Mouse (Mus musculus) skeletal muscle tissue, adult 2 months (tissue): Measurements from ENCODE around the gene E130114P18Rik.
A peak's percentile ranks its signal among the peaks of the same experiment; 100 is the strongest.

ENCODE experiments used
- DNase-seq: peaks from one replicate; pipeline ENCODE4 v3.0.0-alpha.2; 2012; ENCODE audit warnings: low read depth, low spot score

The E130114P18Rik gene

DNA sequence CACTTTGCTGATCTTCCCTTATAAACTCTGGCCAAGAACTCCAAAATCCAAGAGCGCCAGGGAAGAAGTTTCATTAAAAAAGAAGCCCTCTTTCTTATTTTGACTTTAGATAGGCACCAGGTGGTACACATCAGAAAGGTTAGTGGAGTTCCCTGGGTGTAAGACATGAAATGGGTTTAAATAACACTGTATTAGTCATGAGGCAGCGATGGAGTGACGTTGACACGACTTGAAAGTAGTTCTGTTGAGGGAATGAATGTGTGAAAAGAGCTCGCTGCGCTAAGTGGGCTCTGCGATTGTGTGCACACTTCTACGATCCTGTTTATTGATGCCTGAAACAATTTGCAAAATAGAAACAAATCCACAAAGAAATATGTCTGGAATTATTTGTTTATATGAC lies 171.4 kb downstream of the E130114P18Rik start:
- no peak for DNase-seq

DNA sequence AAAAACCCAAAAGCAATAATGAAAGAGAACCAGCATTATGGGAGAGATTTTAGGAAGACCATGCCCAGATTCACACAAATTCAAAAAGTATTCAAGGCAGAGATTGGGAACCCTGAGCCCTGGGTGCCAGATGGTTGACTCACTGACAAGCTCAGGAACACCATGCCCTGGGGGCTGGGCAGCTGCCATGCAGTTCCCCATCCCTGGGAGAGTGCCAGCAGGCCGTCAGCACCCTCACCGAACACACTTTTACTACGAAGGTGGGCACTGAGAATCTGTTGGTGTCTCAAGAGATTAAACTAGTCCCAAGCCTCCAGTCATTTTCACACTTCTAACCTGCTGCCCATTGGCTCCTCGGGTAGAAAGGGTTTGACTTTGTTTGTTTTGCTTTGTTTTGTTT lies 175.3 kb downstream of the E130114P18Rik start:
- DNase-seq, result no peak

DNA sequence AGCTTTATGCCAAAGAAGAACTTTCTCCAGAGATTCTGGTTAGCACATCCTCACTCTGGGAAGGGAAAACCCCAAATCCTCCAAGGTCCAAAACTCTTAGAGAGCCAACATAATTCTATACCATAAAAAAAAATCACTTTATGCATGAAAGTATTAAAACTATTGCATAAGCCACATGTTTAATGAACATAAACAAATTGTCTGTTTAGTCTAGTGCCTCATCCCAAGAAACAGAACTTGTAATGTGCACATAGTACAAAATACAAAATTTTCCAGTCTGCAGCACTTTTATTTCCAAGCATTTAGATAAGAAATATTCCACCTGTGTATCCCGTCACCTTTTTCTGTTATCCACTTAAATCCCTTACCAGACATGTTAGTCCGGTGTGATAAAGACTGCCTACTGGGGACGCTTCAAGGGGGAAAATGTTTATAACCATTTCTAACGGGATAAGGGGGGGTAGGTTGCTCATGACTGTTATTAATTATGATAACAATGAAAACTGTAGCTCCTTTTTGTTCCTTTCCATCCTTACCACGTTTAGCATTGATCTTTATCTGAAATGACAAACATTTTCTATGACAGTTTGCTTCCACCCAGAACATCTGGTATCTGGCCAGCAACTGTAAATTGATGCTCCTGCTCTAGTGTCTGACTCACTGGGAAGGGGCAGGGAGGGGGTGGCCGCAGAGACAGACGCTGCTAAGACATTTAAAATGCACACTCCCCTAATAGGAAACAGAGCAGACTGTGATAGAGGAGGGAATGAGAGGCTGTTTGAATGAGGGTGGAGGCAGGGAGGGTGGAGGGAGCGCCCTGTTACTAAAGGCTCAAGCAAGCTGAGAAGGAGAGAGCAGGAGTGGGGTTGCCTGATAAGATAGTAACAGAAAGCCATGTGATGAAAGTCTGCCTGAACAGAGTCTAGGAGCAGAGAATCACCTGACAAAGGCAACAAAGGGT lies 176.7 kb downstream of the E130114P18Rik start:
- DNase-seq, result no peak

DNA sequence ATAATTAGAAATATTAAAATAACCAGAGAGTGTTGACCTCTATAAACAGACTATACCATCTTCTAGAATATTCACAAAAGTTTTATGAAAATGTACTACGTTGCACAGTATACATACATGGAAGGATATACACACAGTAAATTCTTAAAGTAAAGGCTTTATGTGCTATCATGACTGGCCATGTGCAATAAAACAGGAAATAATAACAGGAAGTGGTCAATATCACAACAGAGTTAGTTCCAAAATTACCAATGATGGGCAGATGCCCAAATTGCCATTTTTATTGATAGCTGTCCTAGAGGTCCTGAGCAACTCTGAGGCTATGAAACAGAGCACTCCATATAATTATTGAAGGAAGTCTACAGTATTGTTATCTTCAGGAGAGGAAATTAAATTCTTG lies 180.4 kb downstream of the E130114P18Rik start:
- DNase-seq, result no peak

DNA sequence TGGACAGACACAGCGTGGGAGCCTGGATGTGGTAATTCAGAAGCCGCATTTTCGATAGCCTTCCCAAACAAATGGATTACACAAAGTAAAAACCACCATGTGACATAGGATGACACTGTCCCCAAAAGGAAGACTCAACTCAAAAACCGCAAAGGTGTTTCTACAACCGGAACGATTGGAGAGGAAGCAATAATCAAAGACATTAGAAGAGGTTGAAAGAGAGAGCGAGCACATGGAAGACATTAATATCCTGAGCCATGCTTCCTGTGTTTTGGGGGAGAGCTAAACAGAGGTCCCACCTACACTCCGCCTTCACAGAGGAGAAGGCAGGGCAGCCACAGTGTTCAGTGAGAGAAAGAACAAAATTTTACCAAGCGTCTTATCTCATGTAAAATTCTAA lies 181.5 kb downstream of the E130114P18Rik start:
- DNase-seq, result no peak

DNA sequence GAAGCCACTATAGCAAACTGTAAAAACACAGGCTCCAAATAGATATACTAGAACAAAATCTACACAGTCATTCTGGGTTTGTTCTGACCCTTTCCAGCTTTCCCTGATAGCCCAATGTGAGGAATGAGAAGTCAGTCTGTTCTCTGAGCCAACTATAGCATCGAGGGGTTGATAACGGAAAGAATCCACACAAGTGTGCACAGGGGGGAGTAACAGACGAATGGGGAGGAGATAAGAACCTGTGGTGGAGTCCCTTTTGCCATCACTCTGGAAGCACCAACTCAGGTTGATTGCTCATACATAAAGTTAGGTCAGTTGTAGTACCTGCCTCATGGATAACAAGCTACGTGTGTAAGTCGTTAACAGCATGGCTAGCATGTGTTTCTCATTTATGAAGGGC lies 184.0 kb downstream of the E130114P18Rik start:
- DNase-seq, result no peak

DNA sequence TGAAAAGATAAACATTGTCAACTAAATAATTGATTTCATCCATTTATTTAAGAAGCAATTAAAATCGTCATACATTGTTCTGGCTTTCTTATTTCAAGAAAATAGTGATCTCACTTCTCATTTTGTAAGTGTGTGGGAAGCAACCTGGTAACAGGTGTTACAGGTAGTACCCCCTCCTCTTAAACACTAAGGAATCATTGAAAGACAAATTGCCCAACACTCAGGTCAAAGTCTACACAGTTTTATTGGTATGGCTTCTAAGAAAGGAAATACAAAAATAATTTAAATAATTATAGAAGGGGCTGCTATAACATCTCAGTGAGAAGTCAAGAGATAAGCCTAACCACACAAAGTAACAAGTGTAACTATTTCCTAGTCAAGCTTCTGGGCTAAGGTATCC lies 188.1 kb downstream of the E130114P18Rik start:
- DNase-seq, result no peak

DNA sequence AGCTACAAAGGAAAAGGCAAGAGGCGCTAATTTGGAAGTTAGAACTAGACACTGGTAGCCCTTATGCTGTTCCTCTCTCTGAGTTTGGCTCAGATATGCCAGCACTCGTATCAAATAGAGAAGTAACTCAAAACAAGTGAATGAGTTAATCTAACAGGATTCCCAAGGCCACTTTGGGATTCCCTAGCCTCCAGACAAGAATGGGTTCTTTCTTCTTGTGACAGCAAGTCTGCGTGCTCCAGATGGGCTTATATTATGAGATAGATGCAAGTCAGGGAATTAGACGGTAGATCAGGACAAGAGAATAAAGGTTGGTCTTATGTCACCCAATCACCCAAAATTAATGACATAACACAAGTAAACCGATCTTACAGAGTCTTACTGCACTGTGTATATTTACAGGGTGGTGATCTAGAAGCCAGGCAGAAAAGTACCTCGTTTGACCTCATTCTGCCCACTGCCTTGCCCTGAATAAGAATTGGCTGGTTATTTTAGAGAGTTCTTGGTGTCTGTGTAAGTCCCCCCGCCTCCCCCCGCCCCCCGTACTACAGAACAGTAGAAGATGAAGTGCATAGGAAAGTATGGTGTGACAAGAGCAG lies 190.4 kb downstream of the E130114P18Rik start:
- no peak for DNase-seq

DNA sequence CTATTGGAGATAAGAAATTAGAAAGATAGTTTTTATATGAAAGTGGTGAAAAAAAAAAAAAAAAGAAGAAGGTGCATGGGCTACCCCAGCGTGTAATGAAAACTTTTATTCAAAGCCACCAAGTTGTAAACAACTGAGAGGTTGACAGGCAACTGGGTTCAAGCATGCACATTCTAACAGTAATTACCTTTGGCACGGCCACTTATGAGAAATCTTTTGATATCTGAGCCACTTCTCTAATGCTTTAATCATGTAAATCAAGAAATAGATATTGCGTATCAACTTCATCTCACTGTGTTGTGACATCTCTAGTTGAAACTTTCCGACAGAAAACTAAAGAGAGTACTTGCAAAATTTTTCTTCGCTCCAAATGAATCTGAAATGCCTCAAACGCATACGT lies 192.7 kb downstream of the E130114P18Rik start:
- no peak for DNase-seq

DNA sequence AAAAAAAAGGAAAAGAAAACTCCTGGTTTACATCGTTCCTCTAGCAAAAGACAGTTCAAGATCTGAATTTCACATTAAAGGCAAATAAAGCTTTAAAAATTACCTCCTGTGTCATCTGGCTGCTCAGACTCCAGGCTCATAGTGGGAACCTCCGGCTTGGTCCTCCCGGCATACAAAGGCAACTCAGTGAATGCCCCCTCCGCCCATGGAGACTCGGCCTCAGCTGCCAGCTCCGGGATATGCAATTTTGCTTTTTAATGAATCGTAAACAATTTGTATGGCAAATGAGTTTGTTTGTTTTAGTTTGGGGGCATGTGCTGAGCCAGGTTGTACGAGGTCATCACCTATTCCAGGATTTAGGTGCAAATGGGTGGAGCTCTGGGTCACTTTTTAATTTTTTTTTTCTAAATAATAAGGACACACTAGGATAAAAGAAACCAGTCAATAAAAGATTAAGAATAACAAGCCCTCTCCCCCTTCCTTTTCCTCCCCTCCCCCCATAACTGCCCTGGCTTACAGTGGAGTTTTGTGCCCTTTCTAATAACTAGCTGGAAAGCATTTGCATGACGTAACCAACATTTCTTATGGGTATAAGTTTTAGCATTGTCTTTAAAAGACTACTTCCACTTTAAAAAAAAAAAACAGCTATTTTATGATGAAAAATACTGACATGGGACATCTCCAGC lies 193.3 kb downstream of the E130114P18Rik start:
- no peak for DNase-seq

DNA sequence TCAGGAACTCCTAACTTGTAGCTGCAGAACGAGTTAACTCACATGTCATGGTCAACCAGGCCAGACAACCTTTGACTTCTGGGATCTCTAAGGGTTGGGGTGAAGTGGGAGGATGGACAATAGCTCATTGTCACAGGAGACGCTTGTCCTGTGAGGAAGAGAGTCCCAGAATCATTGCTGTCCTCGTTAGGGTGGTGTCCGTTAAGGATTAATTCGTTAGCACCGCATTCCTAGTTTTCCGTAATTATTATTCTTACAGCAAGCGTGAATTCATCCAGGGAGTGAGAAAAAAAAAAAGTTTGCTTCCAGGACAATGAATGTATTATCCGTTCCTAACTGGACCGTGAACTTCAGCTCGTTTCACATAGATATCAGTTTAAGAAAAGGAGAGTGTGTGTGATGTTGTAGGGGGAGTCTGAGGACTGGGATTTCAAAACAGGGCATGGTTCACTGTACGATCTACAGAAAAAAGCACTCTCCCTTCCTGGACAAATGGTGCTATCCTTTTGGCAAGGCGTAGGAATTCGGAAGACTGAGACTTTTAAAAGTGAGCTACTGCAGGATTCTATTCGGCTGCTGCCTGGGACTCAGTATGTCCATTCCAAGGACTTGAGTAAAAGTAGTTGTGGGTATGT lies 195.0 kb downstream of the E130114P18Rik start:
- DNase-seq, result no peak

DNA sequence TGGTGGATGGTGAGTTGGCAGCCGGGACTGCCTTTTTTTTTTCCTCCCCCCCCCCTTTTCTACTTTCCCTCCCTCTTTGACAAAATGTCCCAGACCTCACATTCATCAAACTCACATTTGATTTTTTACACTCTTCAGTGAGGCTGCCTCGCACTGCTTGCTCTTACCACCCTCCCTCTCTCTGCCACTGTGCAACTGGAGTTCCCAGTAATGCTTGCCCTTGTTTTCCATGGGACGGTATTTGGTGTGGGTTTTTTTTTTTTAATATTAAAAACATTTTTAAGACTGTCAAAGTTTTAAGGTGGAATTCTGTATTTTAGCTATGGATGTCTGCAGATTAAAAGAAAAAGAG lies 195.8 kb downstream of the E130114P18Rik start:
- no peak for DNase-seq

DNA sequence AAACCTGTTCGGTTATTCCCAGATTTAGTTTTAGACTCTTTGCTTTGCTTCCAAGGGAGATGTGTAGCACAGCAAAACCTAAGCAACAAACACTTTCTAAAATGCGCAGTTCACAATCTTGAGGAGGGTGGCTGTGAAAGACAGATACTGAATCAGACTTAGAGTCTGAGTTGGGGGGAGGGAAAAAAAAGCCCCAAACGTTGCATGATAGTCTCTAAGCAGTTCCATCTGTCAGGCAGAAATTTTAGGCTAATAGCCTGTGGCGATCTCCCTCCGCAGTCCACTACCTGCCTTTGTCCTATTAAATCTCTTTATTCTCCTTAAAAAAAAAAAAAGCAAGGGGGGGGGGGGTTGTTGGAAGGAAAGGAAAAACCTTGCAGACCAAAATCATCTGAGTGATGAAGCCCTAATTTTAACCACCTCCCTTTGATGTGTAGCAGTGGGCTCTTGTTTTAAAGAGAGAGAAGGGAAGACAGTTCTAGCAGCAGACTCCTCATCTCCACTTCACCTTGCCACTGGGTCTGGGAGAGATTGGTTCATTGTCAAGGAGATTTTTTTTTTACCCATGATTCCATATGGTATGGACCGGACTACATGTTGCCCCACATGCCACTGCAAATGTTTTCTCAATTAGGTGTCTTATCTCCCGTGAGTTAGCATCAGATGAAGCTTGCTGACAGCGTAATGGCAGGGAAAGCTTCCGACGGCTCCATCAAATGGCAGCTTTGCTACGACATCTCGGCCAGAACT lies 196.4 kb downstream of the E130114P18Rik start:
- DNase-seq, result no peak

DNA sequence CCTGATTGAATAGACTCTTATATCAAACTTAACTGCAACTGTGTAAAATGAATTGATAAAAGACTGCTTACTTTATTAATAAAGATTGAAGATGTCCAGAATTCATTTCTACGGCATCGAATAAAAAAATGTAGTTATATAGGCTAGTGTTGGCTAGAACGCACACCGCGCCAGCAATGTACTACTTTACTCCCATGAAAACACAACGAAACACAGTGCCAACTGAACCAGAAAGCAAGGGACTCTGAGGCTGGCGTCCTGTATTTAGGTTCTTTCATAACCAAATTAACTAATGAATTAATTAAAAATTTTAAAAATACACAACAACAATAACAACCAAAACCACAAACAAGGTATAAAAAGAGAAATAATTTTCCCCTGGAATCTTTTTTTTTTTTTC lies 197.0 kb downstream of the E130114P18Rik start:
- DNase-seq, result no peak

DNA sequence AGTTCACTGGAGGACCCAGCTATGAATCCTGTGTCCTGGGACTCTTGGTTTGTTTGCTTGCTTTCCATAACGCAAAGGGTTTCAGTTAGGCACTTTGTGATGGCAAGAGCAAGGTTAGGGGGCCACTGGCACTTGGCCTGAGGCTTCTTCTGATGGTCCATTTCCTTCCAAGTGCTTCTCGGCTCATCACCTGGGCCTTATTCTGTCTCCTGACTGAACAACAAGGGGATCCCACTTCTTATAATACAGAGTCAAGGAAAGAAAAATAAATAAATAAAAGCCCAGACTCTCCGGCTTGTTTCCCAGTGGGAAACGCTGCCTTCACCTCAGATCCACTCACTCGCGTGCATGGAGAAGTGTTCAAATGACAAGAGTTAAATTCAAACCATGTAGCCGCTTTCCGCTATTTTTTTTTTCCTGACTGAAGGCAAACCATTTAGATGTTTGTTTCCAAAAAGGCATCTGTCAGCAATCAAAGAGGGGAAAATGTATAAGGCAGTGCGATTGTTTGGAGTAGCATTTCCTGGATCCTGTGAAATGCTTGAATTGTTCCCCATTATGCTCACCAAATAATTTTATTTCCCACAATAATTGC lies 199.2 kb downstream of the E130114P18Rik start:
- no peak for DNase-seq

DNA sequence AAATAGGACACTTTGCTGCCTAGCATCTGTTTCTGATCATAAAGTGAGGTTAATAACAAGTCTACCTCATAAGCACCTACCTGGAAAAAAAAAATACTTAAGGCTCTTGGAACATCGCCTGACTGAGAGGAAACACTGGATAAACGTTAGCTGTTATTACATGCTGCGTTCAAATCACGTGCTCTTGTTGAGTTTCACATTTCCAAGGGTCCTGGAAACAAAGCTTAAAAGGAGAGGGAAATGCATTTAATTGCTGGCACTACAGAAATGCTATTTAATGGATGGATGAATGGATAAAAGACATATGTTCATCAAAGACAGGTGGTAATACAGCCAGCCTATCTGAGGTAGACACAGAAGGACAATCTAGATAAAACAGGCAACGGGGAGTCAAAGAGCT lies 200.4 kb downstream of the E130114P18Rik start:
- no peak for DNase-seq

DNA sequence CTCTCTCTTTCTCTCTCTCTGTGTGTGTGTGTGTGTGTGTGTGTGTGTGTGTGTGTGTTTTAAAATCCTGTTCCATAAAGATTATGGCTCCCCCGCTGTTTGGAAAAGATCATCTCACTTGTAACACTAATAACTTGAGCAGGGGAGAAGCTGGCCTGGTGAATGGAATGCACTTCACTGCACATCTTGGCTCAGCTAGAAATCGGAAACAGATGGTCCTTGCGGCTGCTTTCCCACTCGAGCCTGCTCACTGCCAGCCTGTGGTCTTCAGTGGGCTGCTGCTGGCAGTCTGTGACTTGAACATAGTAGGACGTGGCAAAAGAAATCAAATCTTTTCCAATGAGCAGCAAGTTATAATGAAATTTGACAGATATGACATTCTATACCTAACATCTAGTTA lies 202.4 kb downstream of the E130114P18Rik start:
- no peak for DNase-seq

DNA sequence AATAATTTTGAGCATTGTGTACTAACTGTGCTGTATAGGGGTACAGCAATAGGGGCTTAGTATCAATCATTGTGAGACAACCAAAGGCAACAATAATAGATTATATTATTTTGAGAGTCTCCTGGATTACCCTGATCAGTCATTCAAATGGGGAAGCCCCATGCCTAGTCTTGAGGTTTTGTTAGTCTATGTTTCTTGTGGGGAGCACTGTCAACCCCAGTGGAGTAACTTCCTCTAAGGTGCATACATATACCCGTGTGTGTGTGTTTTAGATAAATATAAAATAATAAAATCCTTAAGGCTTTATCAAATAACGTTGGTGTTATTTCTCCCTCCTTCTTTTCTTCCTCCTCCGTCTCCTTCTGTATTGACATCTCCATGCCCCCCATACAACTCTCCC lies 208.6 kb downstream of the E130114P18Rik start:
- no peak for DNase-seq

DNA sequence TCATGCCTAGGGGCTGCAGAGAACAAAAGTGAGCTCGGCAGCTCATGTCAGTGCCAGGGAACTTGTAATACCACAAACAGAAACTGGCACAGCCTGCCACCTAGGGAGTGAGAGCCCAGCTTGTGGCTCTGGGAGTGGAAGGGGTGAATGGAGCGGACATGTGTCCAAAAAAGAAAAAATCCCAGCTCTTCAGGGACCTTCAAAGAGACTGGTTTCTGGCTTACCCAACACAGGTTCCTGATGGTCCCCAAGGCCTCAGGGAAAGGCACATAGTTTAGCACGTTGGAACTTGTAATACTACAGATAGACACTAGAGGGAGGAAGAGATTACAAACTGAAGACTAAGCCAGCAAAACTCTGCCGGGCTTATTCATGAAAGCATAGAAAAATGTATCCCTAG lies 213.2 kb downstream of the E130114P18Rik start:
- peak; percentile 47 for DNase-seq

DNA sequence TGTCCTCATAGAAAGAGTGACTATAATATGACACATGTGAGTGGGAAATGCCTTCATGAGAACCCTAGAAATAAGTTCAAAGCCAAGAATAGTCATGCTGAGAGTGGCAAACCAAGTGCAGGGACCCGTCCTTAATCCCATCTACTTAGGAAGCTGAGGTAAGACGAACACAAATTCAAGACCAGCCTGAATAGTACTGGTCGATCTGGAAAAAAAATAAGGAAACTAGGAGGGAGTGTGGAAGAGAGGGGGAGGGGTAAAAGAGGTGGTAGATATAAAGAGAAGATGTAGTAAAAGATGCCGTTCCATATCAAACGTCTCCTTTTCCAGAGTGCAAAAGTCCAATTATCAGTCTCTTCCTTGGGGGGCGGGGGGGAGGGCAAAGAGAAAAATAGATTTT lies 213.7 kb downstream of the E130114P18Rik start:
- DNase-seq, result no peak

DNA sequence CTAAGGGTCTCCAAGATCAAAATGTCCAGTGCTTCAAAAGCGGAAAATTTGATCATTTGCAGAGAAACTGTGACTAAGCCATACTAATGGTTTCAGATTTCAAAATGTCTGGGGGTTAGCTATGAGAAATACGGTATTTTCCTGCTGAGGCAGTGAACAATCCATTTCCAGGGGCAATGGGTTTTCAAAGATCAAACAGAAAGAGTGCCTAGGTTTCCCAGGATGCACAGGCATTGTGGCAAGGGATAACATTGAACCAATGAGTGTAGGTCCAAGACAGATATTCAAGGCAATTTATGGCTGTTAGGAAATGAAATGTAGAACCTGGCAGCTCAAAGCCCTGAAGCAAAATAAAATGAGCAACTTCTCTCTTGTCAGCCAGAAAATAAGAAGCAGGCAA lies 220.3 kb downstream of the E130114P18Rik start:
- DNase-seq, result no peak
